Mouse (Mus musculus) E14TG2a.4 (cell line): ENCODE results near the gene Fsd1.

Source experiments
- CTCF ChIP-seq: conservative IDR thresholded peaks from 2 replicates; pipeline ENCODE4 v1.5.1; 2014; ENCODE audit warnings: low read length
- POU5F1 ChIP-seq: IDR thresholded peaks from 2 replicates; pipeline ENCODE4 v1.6.1; 2014; ENCODE audit warnings: low read length, borderline replicate concordance

DNA sequence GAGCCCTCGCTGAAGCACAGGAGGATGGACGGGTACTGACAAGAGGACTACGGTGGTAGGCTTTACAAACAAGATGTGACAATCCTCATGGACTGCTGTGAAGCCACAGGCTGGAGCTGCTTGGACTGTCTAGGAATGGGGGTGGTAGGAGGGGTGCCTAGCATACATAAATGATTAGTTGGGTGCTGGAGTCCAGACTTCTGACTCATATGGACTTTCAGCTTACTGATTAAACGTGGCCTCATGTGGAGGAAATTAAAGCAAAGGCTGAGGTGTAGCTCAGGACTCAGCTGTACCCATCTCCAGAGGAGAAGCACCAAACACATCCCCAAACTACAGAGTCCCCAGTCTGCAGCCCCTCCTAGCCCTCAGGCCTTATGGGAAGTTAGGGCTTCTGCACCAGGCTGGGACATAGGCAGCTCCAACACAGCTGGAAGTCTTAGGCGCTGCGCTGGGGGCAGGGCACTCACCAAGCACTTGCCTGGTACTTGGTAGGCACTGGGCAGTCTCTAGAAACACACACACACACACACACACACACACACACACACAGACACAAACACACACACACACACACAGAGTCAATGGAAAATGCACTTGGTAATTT is 45.9 kb downstream of the Fsd1 start:
- TF ChIP-seq CTCF (no peak), POU5F1 (no peak)
